Comparison of ENCODE assay signal across 17 mouse cellular contexts in genomic region chr10:79814271-79814842, GRCm38 (mm10). TPM values are rescaled to one million over a fixed set of nuclear protein-coding genes. Genes with fewer than 3 reads are reported as not detected.
DNase-seq lines count a peak whose midpoint lies in the region; ATAC-seq and TF ChIP-seq lines count a peak whose summit lies in the region.
"Had no signal": no experiment of that assay in that cellular context is flagged by ENCODE, and none has a peak within 500 bp of the region (broad histone marks: within the 10 kb centered on the region; RNA-seq: fewer than 3 reads in every experiment).

No protein-coding gene starts in this region.

- H3K36me3 ChIP-seq in midbrain, embryonic 13.5 days = peaks cover 70% of the 10 kb centered on the region
- H3K36me3 ChIP-seq in midbrain, postnatal 0 days (ENCODE audit: insufficient read depth, low read length) = peaks cover 47% of the 10 kb centered on the region
- H3K36me3 ChIP-seq in kidney, adult 2 months (ENCODE audit: control insufficient read depth, insufficient read depth, low read length) = no peaks in the 10 kb centered on the region; the same call in 1 of the 2 replicates

- TF ChIP-seq CTCF in midbrain, postnatal 0 days (IDR thresholded peaks at IDR 0.05) = no peak
- no peak for TF ChIP-seq CTCF in kidney, adult 2 months (conservative IDR thresholded peaks at IDR 0.05; ENCODE audit: insufficient read depth, insufficient read length, low read depth, low read length)

- no peaks in the 10 kb centered on the region for H3K27me3 ChIP-seq in midbrain, embryonic 13.5 days
- H3K27me3 ChIP-seq in midbrain, postnatal 0 days (ENCODE audit: insufficient read depth, low read length) = no peaks in the 10 kb centered on the region
- H3K27me3 ChIP-seq in kidney, adult 2 months (replicated peaks; ENCODE audit: control insufficient read depth, insufficient read depth, low read length) = no peaks in the 10 kb centered on the region
- H3K27me3 ChIP-seq: hindbrain, embryonic 15.5 days; limb, embryonic 12.5 days; neural tube, embryonic 12.5 days; stomach, embryonic 15.5 days had no signal

- H3K4me3 ChIP-seq in midbrain, embryonic 13.5 days (replicated peaks) = no peak overlapping the region
- no peak overlapping the region for H3K4me3 ChIP-seq in midbrain, postnatal 0 days (ENCODE audit: low read depth, low read length)
- H3K4me3 ChIP-seq in kidney, adult 2 months (ENCODE audit: insufficient read depth, low read depth, low read length) = no peak overlapping the region
- H3K4me3 ChIP-seq: hindbrain, embryonic 15.5 days; limb, embryonic 12.5 days; neural tube, embryonic 12.5 days; stomach, embryonic 15.5 days had no signal

- no peak overlapping the region for H3K4me2 ChIP-seq in midbrain, embryonic 13.5 days (replicated peaks)
- H3K4me2 ChIP-seq in midbrain, postnatal 0 days (ENCODE audit: low read depth, low read length, poor library complexity, severe bottlenecking) = no peak overlapping the region
- H3K4me2 ChIP-seq: hindbrain, embryonic 15.5 days; limb, embryonic 12.5 days; neural tube, embryonic 12.5 days; stomach, embryonic 15.5 days had no signal

- no peak for DNase-seq in midbrain, postnatal 0 days (ENCODE audit: low spot score)
- peak; percentile 91 for DNase-seq in kidney, adult 2 months
- DNase-seq in kidney, postnatal 14 days = peak; percentile 76
- no peak for DNase-seq in cerebellum, postnatal 14 days
- DNase-seq in cerebellum, adult 9-11 months = no peak
- no peak for DNase-seq in frontal cortex, postnatal 25 days (ENCODE audit: low spot score in 2 of 2)
- DNase-seq: cerebellum, adult 9-10 months; gastrocnemius, postnatal 14 days; lung, adult 2 months; lung, postnatal 36 days had no signal

- no peak for ATAC-seq in midbrain, embryonic 13.5 days
- ATAC-seq in midbrain, postnatal 0 days (ENCODE audit: low FRiP score) = no peak

- no peaks in the 10 kb centered on the region for H3K9me3 ChIP-seq in midbrain, embryonic 13.5 days
- H3K9me3 ChIP-seq in midbrain, postnatal 0 days (ENCODE audit: low read length) = no peaks in the 10 kb centered on the region
- H3K9me3 ChIP-seq: hindbrain, embryonic 15.5 days; limb, embryonic 12.5 days; neural tube, embryonic 12.5 days; stomach, embryonic 15.5 days had no signal

- TF ChIP-seq POLR2A in kidney, adult 2 months (IDR thresholded peaks at IDR 0.05; ENCODE audit: low read depth, low read length) = no peak

- no peak overlapping the region for H3K9ac ChIP-seq in midbrain, embryonic 13.5 days (replicated peaks)
- no peak overlapping the region for H3K9ac ChIP-seq in midbrain, postnatal 0 days (replicated peaks; ENCODE audit: low read length, poor library complexity, severe bottlenecking)
- H3K9ac ChIP-seq: hindbrain, embryonic 15.5 days; limb, embryonic 12.5 days; neural tube, embryonic 12.5 days; stomach, embryonic 15.5 days had no signal

- H3K27ac ChIP-seq in midbrain, embryonic 13.5 days = peak overlapping the region; percentile 21; the same call in 1 of the 2 replicates
- H3K27ac ChIP-seq in midbrain, postnatal 0 days (ENCODE audit: low read depth, low read length) = no peak overlapping the region
- peak overlapping the region; percentile 92 for H3K27ac ChIP-seq in kidney, adult 2 months (ENCODE audit: insufficient read depth, low read depth, low read length)
- H3K27ac ChIP-seq: hindbrain, embryonic 15.5 days; limb, embryonic 12.5 days; neural tube, embryonic 12.5 days; stomach, embryonic 15.5 days had no signal

- 0 out of 2 replicates have a peak, but pooled peaks cover 9% of the 10 kb centered on the region for H3K4me1 ChIP-seq in midbrain, embryonic 13.5 days (replicated peaks)
- H3K4me1 ChIP-seq in midbrain, postnatal 0 days (ENCODE audit: insufficient read depth, low read length) = no peaks in the 10 kb centered on the region
- peaks cover 28% of the 10 kb centered on the region for H3K4me1 ChIP-seq in kidney, adult 2 months (ENCODE audit: control insufficient read depth, insufficient read depth, low read length)
- H3K4me1 ChIP-seq: hindbrain, embryonic 15.5 days; limb, embryonic 12.5 days; neural tube, embryonic 12.5 days had no signal

- 83% methylated on average over 5 of the region's 5 CpGs for WGBS in midbrain, embryonic 13.5 days
- WGBS in midbrain, postnatal 0 days = 69% methylated on average over 5 of the region's 5 CpGs
- WGBS in kidney, adult 2 months = 35% methylated on average over 5 of the region's 5 CpGs

RNA-seq across cellular contexts. Expression of gene Misp, which starts 6.4 kb away (rescaled TPM):
- polyA plus RNA-seq in midbrain, embryonic 13.5 days (2015; fragmentation: Nextera tagmentation; extraction: Ambion mirVana) = 0.36 and 0.85 TPM in 2 replicates
- total RNA-seq in midbrain, postnatal 0 days (2014; rRNA removed) = 0.24 TPM in 1 of 2 replicates, not detected in the other
- 0.18 and 0.27 TPM in 2 replicates for polyA plus RNA-seq in midbrain, postnatal 0 days (2015; fragmentation: Nextera tagmentation; extraction: Ambion mirVana)
- polyA plus RNA-seq in kidney, adult 2 months (2012; rRNA removed) = 17.9 and 19.9 TPM in 2 replicates

RNA-seq across cellular contexts. Expression of gene Palm, which starts 21.0 kb away (rescaled TPM):
- 246 and 261 TPM in 2 replicates for polyA plus RNA-seq in midbrain, embryonic 13.5 days (2015; fragmentation: Nextera tagmentation; extraction: Ambion mirVana)
- 161 and 165 TPM in 2 replicates for total RNA-seq in midbrain, postnatal 0 days (2014; rRNA removed)
- 302 and 308 TPM in 2 replicates for polyA plus RNA-seq in midbrain, postnatal 0 days (2015; fragmentation: Nextera tagmentation; extraction: Ambion mirVana)
- polyA plus RNA-seq in kidney, adult 2 months (2012; rRNA removed) = 110 and 121 TPM in 2 replicates

RNA-seq across cellular contexts. Expression of gene Prss57, which starts 23.6 kb away (rescaled TPM):
- not detected in 2 replicates for polyA plus RNA-seq in midbrain, embryonic 13.5 days (2015; fragmentation: Nextera tagmentation; extraction: Ambion mirVana)
- total RNA-seq in midbrain, postnatal 0 days (2014; rRNA removed) = 1.1 TPM in 1 of 2 replicates, not detected in the other
- 0.09 and 0.25 TPM in 2 replicates for polyA plus RNA-seq in midbrain, postnatal 0 days (2015; fragmentation: Nextera tagmentation; extraction: Ambion mirVana)
- 0.03 and 0.08 TPM in 2 replicates for polyA plus RNA-seq in kidney, adult 2 months (2012; rRNA removed)
- total RNA-seq: gastrocnemius, postnatal 14 days had no signal
- polyA plus RNA-seq: forebrain, embryonic 11.5 days; heart, postnatal 0 days; limb, embryonic 12.5 days had no signal

RNA-seq across cellular contexts. Expression of gene Fstl3, which starts 37.3 kb away (rescaled TPM):
- 0.63 and 1.1 TPM in 2 replicates for polyA plus RNA-seq in midbrain, embryonic 13.5 days (2015; fragmentation: Nextera tagmentation; extraction: Ambion mirVana)
- 3.3 and 3.4 TPM in 2 replicates for total RNA-seq in midbrain, postnatal 0 days (2014; rRNA removed)
- 3.0 and 3.9 TPM in 2 replicates for polyA plus RNA-seq in midbrain, postnatal 0 days (2015; fragmentation: Nextera tagmentation; extraction: Ambion mirVana)
- polyA plus RNA-seq in kidney, adult 2 months (2012; rRNA removed) = 17.0 and 24.1 TPM in 2 replicates

RNA-seq across cellular contexts. Expression of gene Ptbp1, which starts 39.9 kb away (rescaled TPM):
- polyA plus RNA-seq in midbrain, embryonic 13.5 days (2015; fragmentation: Nextera tagmentation; extraction: Ambion mirVana) = 106 and 116 TPM in 2 replicates
- total RNA-seq in midbrain, postnatal 0 days (2014; rRNA removed) = 114 and 119 TPM in 2 replicates
- 46.2 and 49.7 TPM in 2 replicates for polyA plus RNA-seq in midbrain, postnatal 0 days (2015; fragmentation: Nextera tagmentation; extraction: Ambion mirVana)
- 184 and 198 TPM in 2 replicates for polyA plus RNA-seq in kidney, adult 2 months (2012; rRNA removed)

Comparison
In these comparisons a context has a peak if more than half of its experiments do, and no peak if none do; other contexts are left out.
1. DNase-seq: peak in kidney, adult 2 months (single experiment) and kidney, postnatal 14 days (single experiment); none in midbrain, postnatal 0 days (single experiment), cerebellum, postnatal 14 days (0 of 2), cerebellum, adult 9-11 months (single experiment) and frontal cortex, postnatal 25 days (0 of 2).
2. RNA of gene Misp, which starts 6.4 kb away (polyA plus RNA-seq): 17.9 to 19.9 TPM in kidney, adult 2 months; 0.36 to 0.85 TPM in midbrain, embryonic 13.5 days and 0.18 to 0.27 TPM in midbrain, postnatal 0 days; every median in the first group is over 10 times any median in the second.